Mouse (Mus musculus) left cerebral cortex, postnatal 4 days (tissue): ENCODE data around the gene Cbx8. TPM values are rescaled to one million over a fixed set of nuclear protein-coding genes. Genes with fewer than 3 reads are reported as not detected.
A peak's percentile ranks its signal among the peaks of the same experiment; 100 is the strongest.

ENCODE experiments used
- DNase-seq: peaks from one replicate; pipeline ENCODE4 v3.0.0-alpha.2; 2022
- intact Hi-C: fragments of 180-260 bp; cut with DNase I; formaldehyde crosslinking; loops from one replicate; pipeline ENCODE4 v1.15.1; 2025
- total RNA-seq, 2 experiments: library from RNA; stranded (reverse); gene quantifications; 2 replicates each; pipeline ENCODE4 v1.2.3; 2021

Cbx8 gene
- total RNA-seq: 10 to 100 TPM; 13.0 to 15.6 TPM

GRCm38 (mm10) chr11:119040600-119041324 lies at the start of gene Cbx8:
Gene Cbx8, minus strand, starts transcription at chr11:119040969.
- intact Hi-C loops: loop anchor here (5.0 kb wide), 1 partner anchor 52 kb away; no protein-coding TSS in a partner anchor
- DNase-seq: peak; percentile 100

- peak; percentile 20 for DNase-seq
- intact Hi-C loops: loop anchor here (5.0 kb wide), 1 partner anchor 48 kb away; the partner anchor contains the start of gene Cbx8
Observed at GRCm38 (mm10) chr11:119090076-119090960, 49.5 kb upstream of the Cbx8 start.

DNA sequence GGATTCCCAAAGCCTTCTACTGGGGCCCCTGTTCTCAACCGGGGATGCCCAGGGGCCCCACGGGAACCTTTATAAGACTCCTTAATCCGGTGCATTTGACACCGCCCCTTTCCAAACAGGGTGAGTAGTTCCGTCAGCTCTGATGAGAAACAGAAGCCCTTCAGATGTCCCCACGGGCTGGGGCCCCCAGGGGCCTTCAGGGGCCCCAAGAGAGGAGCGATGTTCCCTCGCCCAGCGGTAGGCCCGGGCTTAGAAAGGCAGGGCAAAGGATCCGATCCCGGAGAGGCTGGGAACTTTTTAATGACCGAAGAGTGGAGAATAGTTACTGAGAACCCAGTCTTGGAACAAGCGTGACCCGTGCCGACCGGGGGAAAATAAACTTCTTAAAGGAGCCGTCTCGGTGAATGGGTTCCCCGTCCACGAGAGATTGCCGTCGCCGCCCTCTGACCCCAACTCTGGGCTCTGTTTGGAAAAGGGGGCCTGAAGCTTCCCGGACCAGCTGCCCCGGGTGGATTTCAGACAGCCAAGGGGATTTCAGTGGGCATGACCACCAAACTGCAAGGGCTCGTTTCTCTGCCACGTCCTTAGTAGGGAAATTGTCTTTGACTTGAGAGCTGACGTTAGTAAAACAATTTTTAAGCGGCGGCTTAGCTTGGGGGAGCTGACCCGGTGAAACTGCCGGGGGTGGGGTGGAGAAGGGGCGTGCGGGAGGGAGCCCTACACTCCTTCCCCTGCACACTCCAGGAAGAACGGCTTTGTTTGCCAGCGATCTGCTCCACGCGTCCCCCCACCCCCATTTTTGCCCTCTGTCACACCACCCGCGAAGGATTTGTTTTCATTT lies 48.7 kb upstream of the Cbx8 start:
- no peak for DNase-seq
- intact Hi-C loops: loop anchor here (5.0 to 10.0 kb wide), 2 partner anchors 47 to 105 kb away; partner anchors contain the start of gene Cbx8

DNA sequence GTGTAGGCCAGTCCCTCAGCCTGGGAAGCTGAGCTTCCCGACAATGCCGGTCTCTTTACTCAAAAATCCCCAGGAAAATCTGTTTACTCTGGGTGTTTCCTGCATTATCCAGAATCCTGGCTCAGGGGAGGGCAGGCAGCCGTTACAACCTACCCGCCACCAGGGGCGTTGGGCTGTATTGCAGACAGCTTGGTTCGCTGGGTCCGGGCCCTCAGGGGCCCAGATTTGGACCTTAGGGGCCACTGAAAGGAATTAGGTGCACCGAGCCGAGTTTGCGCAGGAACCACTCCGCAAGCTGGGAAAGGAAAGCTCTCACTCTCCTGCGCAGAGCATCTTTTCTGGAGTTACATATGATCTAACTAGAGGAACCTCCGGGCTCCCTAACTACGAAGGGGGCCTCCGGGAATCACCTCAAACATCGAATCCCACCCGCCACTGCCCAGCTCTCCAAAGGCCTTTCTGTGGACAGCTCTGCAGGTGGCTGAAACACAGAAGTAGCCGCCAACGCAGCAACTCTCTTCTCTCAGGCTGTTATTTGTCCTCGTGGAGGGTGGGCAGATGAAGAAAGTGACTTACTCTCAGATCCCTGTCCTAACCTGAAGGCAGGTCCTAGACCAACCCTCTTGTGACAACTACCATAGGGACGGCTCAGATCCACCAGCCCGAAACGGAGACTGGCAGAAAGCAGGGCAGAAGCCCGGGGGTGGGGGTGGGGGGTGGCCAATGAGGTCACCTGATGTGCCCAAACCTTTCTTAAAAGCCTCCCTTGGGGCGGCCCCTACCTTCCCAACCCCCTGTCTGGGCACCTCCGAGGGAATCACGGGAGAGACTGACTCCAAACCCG lies 47.8 kb upstream of the Cbx8 start:
- intact Hi-C loops: loop anchor here (10.0 kb wide), 1 partner anchor 106 kb away; no protein-coding TSS in a partner anchor
- peak; percentile 45 for DNase-seq

DNA sequence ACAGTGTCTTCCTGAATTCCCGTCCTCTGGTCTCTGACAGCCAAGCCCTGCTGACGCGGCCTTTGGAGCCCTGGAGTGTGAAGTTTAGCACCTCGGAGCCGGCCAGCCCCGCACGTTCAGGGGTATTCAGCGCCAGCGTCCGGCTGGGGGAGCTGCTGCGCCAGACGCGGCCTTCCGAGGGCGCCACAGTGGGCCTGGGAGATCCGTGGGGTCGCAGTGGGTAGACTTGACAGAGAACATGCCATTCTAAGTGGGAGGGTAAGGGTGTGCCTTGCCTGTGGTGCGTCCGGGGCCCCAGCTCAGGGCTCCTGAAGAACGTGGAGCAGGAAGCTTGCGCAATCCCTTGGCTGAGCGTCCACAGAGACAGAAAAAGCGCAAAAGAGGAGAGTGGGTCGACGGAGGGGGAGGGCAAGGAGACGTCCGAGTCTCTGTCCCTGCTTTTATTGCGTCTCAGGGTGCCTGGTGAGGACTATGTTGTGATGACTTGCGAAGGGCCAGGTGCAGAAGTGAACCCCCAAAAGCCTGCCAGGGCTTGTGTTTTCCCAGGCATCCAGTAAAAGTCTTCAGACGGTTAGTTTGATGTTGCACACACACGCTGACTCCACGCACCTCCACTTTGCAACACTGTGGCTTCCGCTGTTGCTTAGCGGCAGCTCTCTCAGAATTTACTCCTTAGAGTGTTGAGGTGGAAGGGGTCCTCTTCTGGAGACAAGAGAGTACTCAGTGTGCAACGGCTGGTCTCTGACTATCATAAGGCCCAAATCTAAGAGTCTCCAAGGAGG lies 46.7 kb upstream of the Cbx8 start:
- intact Hi-C loops: loop anchor here (10.0 kb wide), 1 partner anchor 107 kb away; no protein-coding TSS in a partner anchor
- peak; percentile 21 for DNase-seq

GRCm38 (mm10) chr11:119086144-119086971 lies 45.6 kb upstream of the Cbx8 start, which contains the start of gene Cbx4:
Gene Cbx4, minus strand, starts transcription at chr11:119086221.
- intact Hi-C loops: loop anchor here (10.0 kb wide), 1 partner anchor 108 kb away; no protein-coding TSS in a partner anchor
- peak; percentile 96 for DNase-seq

- peak; percentile 70 for DNase-seq
- intact Hi-C loops: loop anchor here (10.0 kb wide), 1 partner anchor 109 kb away; no protein-coding TSS in a partner anchor
Observed at GRCm38 (mm10) chr11:119085279-119086062, 44.7 kb upstream of the Cbx8 start.

GRCm38 (mm10) chr11:119084446-119085278 lies 43.9 kb upstream of the Cbx8 start:
- peak; percentile 60 for DNase-seq
- intact Hi-C loops: loop anchor here (10.0 kb wide), 1 partner anchor 110 kb away; no protein-coding TSS in a partner anchor

DNA sequence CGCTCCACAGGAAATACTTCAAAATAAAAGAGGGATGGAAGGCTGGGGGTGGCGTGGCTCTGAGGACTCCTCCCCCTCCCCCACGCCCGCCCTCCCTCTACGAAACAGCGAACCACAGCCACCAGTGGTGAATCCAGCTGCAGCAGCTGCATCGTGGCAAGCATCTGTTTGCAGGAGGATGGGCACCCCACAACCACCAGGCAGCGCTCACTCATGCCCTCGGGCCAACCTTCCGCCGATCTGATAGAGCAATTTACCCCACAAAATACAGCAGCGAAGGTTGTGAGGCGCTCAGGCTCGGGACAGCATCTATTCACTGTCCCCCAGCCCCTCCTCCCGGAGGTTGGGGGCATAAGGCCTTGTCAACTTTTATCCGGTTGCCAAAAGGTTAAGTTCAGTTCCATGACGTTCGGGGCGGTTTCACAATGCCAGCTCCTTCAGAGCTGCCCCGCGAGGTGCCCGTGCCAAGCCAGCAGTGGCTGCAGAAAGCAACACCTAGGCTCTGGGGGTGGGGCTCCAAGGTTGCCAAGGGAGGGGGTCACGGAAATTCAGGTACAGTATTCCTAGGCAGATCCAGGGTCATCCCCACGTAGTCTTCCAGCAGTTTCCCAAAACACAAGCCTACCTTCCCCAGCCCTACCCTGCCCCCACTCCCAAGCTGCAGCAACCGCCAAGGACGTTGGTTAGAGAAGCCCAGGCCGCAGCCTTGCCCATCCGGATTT lies 43.1 kb upstream of the Cbx8 start:
- DNase-seq: peak; percentile 29
- intact Hi-C loops: loop anchor here (10.0 kb wide), 1 partner anchor 111 kb away; no protein-coding TSS in a partner anchor

- DNase-seq: no peak
- intact Hi-C loops: loop anchor here (10.0 kb wide), 1 partner anchor 112 kb away; no protein-coding TSS in a partner anchor
Observed at GRCm38 (mm10) chr11:119082638-119083599, 42.1 kb upstream of the Cbx8 start.

DNA sequence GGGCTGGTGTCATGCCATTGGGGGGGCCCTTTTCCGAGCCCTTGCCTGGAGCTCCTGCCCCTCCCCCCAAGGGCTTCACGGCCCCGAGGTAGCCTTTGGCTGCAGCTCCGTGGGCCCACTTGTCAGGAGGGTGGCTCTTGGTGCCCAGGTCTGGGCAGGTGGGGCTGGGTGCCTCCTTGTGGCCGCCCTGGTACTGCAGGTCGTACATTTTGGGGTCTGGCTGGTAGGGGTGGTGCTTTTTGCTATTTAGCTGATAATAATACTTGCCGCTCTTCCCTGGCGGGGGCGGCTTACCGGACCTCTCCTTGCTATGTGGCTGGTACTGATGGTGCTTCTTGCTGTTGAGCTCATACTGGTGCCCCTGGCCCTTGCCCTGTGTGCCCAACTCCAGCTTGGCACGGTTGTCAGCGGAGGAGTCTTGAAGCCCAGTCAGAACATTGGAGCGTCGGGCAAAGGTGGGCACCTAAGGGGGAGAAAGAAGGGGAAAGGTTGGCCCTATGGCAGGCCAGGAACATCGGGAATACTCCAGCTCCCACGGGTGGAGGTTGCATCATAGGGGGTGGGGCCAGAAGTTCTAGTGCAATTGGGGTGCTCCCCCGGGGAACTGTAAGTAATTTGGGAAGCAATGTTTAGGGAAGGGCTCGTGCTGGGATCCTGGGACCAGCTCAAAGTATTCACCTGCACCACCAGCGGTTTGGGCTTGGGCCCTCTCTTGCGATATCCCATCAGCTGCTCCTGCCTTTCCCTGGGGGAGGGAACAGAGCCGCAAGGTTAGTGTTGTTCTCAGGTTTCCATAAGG lies 41.3 kb upstream of the Cbx8 start:
- intact Hi-C loops: loop anchor here (10.0 kb wide), 1 partner anchor 113 kb away; no protein-coding TSS in a partner anchor
- DNase-seq: peak; percentile 63

GRCm38 (mm10) chr11:119081148-119081838 lies 40.5 kb upstream of the Cbx8 start:
- no peak for DNase-seq
- intact Hi-C loops: loop anchor here (10.0 kb wide), 1 partner anchor 114 kb away; no protein-coding TSS in a partner anchor
